Mouse (Mus musculus): ENCODE results near the gene Pakap. TPM values are rescaled to one million over a fixed set of nuclear protein-coding genes. Genes with fewer than 3 reads are reported as not detected.

The Pakap gene
- polyA plus RNA-seq, 1 experiment = 0.22 TPM

GRCm38 (mm10) chr4:57723659-57724058 lies 155.7 kb downstream of the Pakap start:
- WGBS = 45% methylated on average over 2 of the region's 2 CpGs
- Histone ChIP-seq H3K4me1 (ENCODE audit: control insufficient read depth, insufficient read depth, insufficient read length, low read length) (no peaks in the 10 kb centered on the region), H3K4me3 (ENCODE audit: low read depth, low read length) (no peak overlapping the region), H3K27ac (ENCODE audit: insufficient read depth, low read depth, low read length) (no peak overlapping the region), H3K27me3 (ENCODE audit: control insufficient read depth, insufficient read depth, low read length) (no peaks in the 10 kb centered on the region), H3K36me3 (ENCODE audit: control insufficient read depth, insufficient read depth, low read length) (no peaks in the 10 kb centered on the region)
- TF ChIP-seq CTCF (IDR thresholded peaks at IDR 0.05; ENCODE audit: extremely low read depth, insufficient read length, insufficient replicate concordance, low read depth, low read length) (no peak), POLR2A (IDR thresholded peaks at IDR 0.05; ENCODE audit: low read depth, low read length) (no peak)

- 26% methylated on average over 1 of the region's 1 CpGs for WGBS
- H3K4me3 ChIP-seq (ENCODE audit: low read depth, low read length) = no peak overlapping the region
- H3K27ac ChIP-seq (ENCODE audit: insufficient read depth, low read depth, low read length) = no peak overlapping the region
- no peaks in the 10 kb centered on the region for H3K36me3 ChIP-seq (ENCODE audit: control insufficient read depth, insufficient read depth, low read length)
- H3K4me1 ChIP-seq (ENCODE audit: control insufficient read depth, insufficient read depth, insufficient read length, low read length) = no peaks in the 10 kb centered on the region
- no peaks in the 10 kb centered on the region for H3K27me3 ChIP-seq (ENCODE audit: control insufficient read depth, insufficient read depth, low read length)
- TF ChIP-seq CTCF (IDR thresholded peaks at IDR 0.05; ENCODE audit: extremely low read depth, insufficient read length, insufficient replicate concordance, low read depth, low read length) (no peak), POLR2A (IDR thresholded peaks at IDR 0.05; ENCODE audit: low read depth, low read length) (no peak)
Observed at GRCm38 (mm10) chr4:57725569-57725968, 157.6 kb downstream of the Pakap start.

DNA sequence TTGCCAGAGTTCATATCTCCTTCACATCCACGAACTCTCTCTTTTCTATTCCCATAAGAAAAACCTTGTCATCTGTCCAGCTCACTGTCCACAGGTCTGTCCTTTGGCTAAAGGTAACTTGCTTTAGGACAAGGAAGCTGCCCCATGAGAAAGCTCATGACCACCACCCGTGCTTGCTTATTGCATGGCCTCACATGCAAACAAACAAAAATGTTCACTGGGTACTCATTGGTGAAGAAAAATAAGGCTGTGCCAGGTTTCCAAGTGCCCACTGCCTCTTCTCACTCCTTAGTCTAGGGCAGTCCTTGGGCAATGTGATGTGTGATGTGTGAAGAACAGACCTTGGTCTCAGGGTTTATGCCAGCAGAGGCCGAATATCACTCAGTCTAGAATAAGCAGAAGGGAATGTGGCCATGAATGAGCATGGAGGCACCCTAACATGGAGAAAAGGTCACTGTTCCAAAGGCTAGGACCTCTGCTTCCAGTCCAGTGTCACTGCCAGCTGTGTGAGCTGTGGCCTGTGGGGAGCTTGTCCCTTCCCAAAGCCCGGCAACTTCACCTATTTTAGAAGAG lies 160.7 kb downstream of the Pakap start:
- no peak for TF ChIP-seq CTCF (IDR thresholded peaks at IDR 0.05; ENCODE audit: extremely low read depth, insufficient read length, insufficient replicate concordance, low read depth, low read length)
- no peak for TF ChIP-seq POLR2A (IDR thresholded peaks at IDR 0.05; ENCODE audit: low read depth, low read length)
- 84% methylated on average over 4 of the region's 4 CpGs for WGBS
- H3K4me3 ChIP-seq (ENCODE audit: low read depth, low read length) = no peak overlapping the region
- no peaks in the 10 kb centered on the region for H3K36me3 ChIP-seq (ENCODE audit: control insufficient read depth, insufficient read depth, low read length)
- H3K27ac ChIP-seq (ENCODE audit: insufficient read depth, low read depth, low read length) = no peak overlapping the region
- no peaks in the 10 kb centered on the region for H3K4me1 ChIP-seq (ENCODE audit: control insufficient read depth, insufficient read depth, insufficient read length, low read length)
- no peaks in the 10 kb centered on the region for H3K27me3 ChIP-seq (ENCODE audit: control insufficient read depth, insufficient read depth, low read length)

- Histone ChIP-seq H3K27me3 (ENCODE audit: control insufficient read depth, insufficient read depth, low read length) (no peaks in the 10 kb centered on the region), H3K27ac (ENCODE audit: insufficient read depth, low read depth, low read length) (no peak overlapping the region), H3K36me3 (ENCODE audit: control insufficient read depth, insufficient read depth, low read length) (no peaks in the 10 kb centered on the region), H3K4me1 (ENCODE audit: control insufficient read depth, insufficient read depth, insufficient read length, low read length) (no peaks in the 10 kb centered on the region), H3K4me3 (ENCODE audit: low read depth, low read length) (no peak overlapping the region)
- TF ChIP-seq POLR2A (IDR thresholded peaks at IDR 0.05; ENCODE audit: low read depth, low read length) (no peak), CTCF (IDR thresholded peaks at IDR 0.05; ENCODE audit: extremely low read depth, insufficient read length, insufficient replicate concordance, low read depth, low read length) (no peak)
- 73% methylated on average over 6 of the region's 6 CpGs for WGBS
Observed at GRCm38 (mm10) chr4:57730047-57730446, 162.1 kb downstream of the Pakap start.

GRCm38 (mm10) chr4:57730801-57731598 lies 163.0 kb downstream of the Pakap start:
- Histone ChIP-seq H3K27ac (ENCODE audit: insufficient read depth, low read depth, low read length) (peak overlapping the region; percentile 3; the same call in 1 of the 2 replicates), H3K4me1 (ENCODE audit: control insufficient read depth, insufficient read depth, insufficient read length, low read length) (no peaks in the 10 kb centered on the region), H3K4me3 (ENCODE audit: low read depth, low read length) (no peak overlapping the region), H3K27me3 (ENCODE audit: control insufficient read depth, insufficient read depth, low read length) (no peaks in the 10 kb centered on the region), H3K36me3 (ENCODE audit: control insufficient read depth, insufficient read depth, low read length) (no peaks in the 10 kb centered on the region)
- 61% methylated on average over 11 of the region's 11 CpGs for WGBS
- TF ChIP-seq CTCF (IDR thresholded peaks at IDR 0.05; ENCODE audit: extremely low read depth, insufficient read length, insufficient replicate concordance, low read depth, low read length) (no peak), POLR2A (IDR thresholded peaks at IDR 0.05; ENCODE audit: low read depth, low read length) (no peak)

DNA sequence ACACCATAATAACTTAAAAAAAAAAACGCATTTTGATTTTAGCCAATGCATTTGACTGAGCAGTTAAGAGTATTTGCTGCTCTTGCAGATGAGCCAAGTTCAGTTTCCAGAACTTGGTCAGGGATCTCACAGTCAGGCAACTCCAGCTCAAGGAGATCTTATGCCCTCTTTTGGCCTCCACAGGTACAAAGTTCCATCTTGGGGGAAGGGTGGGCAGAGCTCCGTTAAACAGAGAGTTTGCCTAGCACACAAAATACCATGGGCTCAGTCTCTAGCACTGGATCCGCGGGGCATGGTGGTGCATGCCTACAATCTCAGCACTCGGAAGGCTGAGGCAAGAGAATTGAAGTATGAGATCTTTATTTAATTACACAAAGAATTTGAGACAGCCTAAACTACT lies 164.4 kb downstream of the Pakap start:
- Histone ChIP-seq H3K4me1 (ENCODE audit: control insufficient read depth, insufficient read depth, insufficient read length, low read length) (no peaks in the 10 kb centered on the region), H3K4me3 (ENCODE audit: low read depth, low read length) (no peak overlapping the region), H3K36me3 (ENCODE audit: control insufficient read depth, insufficient read depth, low read length) (no peaks in the 10 kb centered on the region), H3K27me3 (ENCODE audit: control insufficient read depth, insufficient read depth, low read length) (no peaks in the 10 kb centered on the region), H3K27ac (ENCODE audit: insufficient read depth, low read depth, low read length) (no peak overlapping the region)
- WGBS = 69% methylated on average over 5 of the region's 5 CpGs
- no peak for TF ChIP-seq CTCF (IDR thresholded peaks at IDR 0.05; ENCODE audit: extremely low read depth, insufficient read length, insufficient replicate concordance, low read depth, low read length)
- TF ChIP-seq POLR2A (IDR thresholded peaks at IDR 0.05; ENCODE audit: low read depth, low read length) = no peak

DNA sequence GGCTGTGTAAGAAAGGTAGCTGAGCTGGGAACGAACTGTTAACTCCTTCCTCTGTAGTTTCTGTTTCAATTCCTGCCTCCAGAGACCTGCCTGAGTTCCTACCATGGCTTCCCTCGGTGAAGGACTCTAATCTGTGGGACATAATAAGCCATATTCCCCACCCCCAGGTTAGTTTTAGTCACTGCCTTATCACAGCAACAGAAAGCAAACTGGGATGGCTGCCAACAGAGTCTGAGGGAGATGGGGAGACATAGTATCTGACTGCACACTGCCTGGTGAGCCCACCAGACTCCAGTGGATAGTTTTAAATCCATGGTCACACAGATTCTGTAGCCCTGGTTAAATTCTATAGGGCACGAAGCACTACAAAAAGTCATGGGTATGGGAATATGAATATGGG lies 165.5 kb downstream of the Pakap start:
- H3K27me3 ChIP-seq (ENCODE audit: control insufficient read depth, insufficient read depth, low read length) = no peaks in the 10 kb centered on the region
- TF ChIP-seq POLR2A (IDR thresholded peaks at IDR 0.05; ENCODE audit: low read depth, low read length) = no peak
- no peak for TF ChIP-seq CTCF (IDR thresholded peaks at IDR 0.05; ENCODE audit: extremely low read depth, insufficient read length, insufficient replicate concordance, low read depth, low read length)
- 48% methylated on average over 3 of the region's 3 CpGs for WGBS
- H3K4me1 ChIP-seq (ENCODE audit: control insufficient read depth, insufficient read depth, insufficient read length, low read length) = no peaks in the 10 kb centered on the region
- no peak overlapping the region for H3K27ac ChIP-seq (ENCODE audit: insufficient read depth, low read depth, low read length)
- H3K4me3 ChIP-seq (ENCODE audit: low read depth, low read length) = no peak overlapping the region
- H3K36me3 ChIP-seq (ENCODE audit: control insufficient read depth, insufficient read depth, low read length) = no peaks in the 10 kb centered on the region

All from small intestine, adult 2 months (tissue).